9 mouse cellular contexts compared by ENCODE assay signal in the genomic region with DNA sequence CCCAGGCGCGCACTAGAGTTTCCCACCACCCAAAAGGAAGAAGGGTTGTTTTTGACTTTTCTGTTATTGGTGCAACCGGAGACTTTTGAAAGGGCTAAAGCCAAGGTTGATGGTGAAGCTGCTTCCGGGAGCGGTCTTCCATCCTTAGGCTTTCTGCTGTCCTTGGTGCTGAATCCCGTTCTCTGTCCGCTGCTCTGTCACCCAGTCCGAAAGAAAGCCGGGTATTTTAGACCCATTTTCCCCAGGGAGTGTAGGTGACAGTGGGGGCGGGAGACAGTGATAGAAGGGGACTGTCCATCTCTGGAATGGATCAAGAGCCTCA. TPM values are rescaled to one million over a fixed set of nuclear protein-coding genes. Genes with fewer than 3 reads are reported as not detected.
DNase-seq lines count a peak whose midpoint lies in the region; ATAC-seq lines count a peak whose summit lies in the region.
"Had no signal": no experiment of that assay in that cellular context is flagged by ENCODE, and none has a peak within 500 bp of the region (broad histone marks: within the 10 kb centered on the region; RNA-seq: fewer than 3 reads in every experiment).

No protein-coding gene starts in this region.

- peak overlapping the region; percentile 82 for H3K4me2 ChIP-seq in forebrain, embryonic 16.5 days (ENCODE audit: low read length)
- peak overlapping the region; percentile 56; the same call in 1 of the 2 replicates for H3K4me2 ChIP-seq in kidney, embryonic 14.5 days (replicated peaks; ENCODE audit: low read depth, low read length)

- intact Hi-C loops in gastrocnemius, postnatal 14 days (cut with DNase I; ENCODE audit: low total_unique reads) = no loop called here
- intact Hi-C loops in gastrocnemius, postnatal 36 days (cut with DNase I) = no loop called here

- H3K36me3 ChIP-seq in forebrain, embryonic 16.5 days (ENCODE audit: control insufficient read depth, insufficient read depth) = no peaks in the 10 kb centered on the region
- no peaks in the 10 kb centered on the region for H3K36me3 ChIP-seq in kidney, embryonic 14.5 days (ENCODE audit: control insufficient read depth, insufficient read depth, low read length)

- DNase-seq in gastrocnemius, postnatal 14 days = peak; percentile 7
- no peak for DNase-seq in gastrocnemius, postnatal 36 days
- peak; percentile 84 for DNase-seq in adrenal gland, postnatal 14 days
- peak; percentile 3 for DNase-seq in thymus, postnatal 25 days

- H3K9ac ChIP-seq in forebrain, embryonic 16.5 days (replicated peaks; ENCODE audit: low read depth, low read length) = no peak overlapping the region
- H3K9ac ChIP-seq in kidney, embryonic 14.5 days (ENCODE audit: low read depth, low read length) = no peak overlapping the region

- WGBS in forebrain, embryonic 16.5 days = 2% methylated on average over 10 of the region's 10 CpGs
- WGBS in kidney, embryonic 14.5 days = 1% methylated on average over 10 of the region's 10 CpGs

- peak overlapping the region; percentile 49 for H3K4me3 ChIP-seq in forebrain, embryonic 16.5 days (replicated peaks; ENCODE audit: low read length)
- H3K4me3 ChIP-seq in kidney, embryonic 14.5 days (ENCODE audit: low read length) = peak overlapping the region; percentile 27

- H3K9me3 ChIP-seq in forebrain, embryonic 16.5 days (ENCODE audit: control insufficient read depth, low read length) = no peaks in the 10 kb centered on the region
- H3K9me3 ChIP-seq in kidney, embryonic 14.5 days (ENCODE audit: control insufficient read depth, low read length) = no peaks in the 10 kb centered on the region

- peaks cover 43% of the 10 kb centered on the region for H3K27me3 ChIP-seq in forebrain, embryonic 16.5 days (replicated peaks; ENCODE audit: control insufficient read depth, insufficient read depth, low read length)
- H3K27me3 ChIP-seq in kidney, embryonic 14.5 days (ENCODE audit: control insufficient read depth, insufficient read depth, low read length) = peaks cover 20% of the 10 kb centered on the region; the same call in 1 of the 2 replicates

- no peak overlapping the region for H3K27ac ChIP-seq in forebrain, embryonic 16.5 days (ENCODE audit: low read length)
- H3K27ac ChIP-seq in kidney, embryonic 14.5 days (ENCODE audit: low read depth, low read length) = no peak overlapping the region

- peaks cover 10% of the 10 kb centered on the region; the same call in 1 of the 2 replicates for H3K4me1 ChIP-seq in forebrain, embryonic 16.5 days (replicated peaks; ENCODE audit: control insufficient read depth, insufficient read depth, low read length)
- peaks cover 3% of the 10 kb centered on the region; the same call in 1 of the 2 replicates for H3K4me1 ChIP-seq in kidney, embryonic 14.5 days (ENCODE audit: control insufficient read depth, insufficient read depth, low read length)

- ATAC-seq in forebrain, embryonic 16.5 days = no peak
- ATAC-seq in kidney, embryonic 14.5 days (ENCODE audit: low FRiP score, low TSS enrichment) = no peak
- ATAC-seq in megakaryocyte-erythroid progenitor cell, adult 5-6 weeks (replicated peaks; ENCODE audit: low FRiP score, low TSS enrichment, poor library complexity, severe bottlenecking) = peak; percentile 44; the same call in 1 of the 2 replicates
- no peak for ATAC-seq in CD4-positive, CD25-positive, alpha-beta regulatory T cell, adult 4 months

RNA-seq across cellular contexts. Expression of a gene that starts 0.6 kb away (rescaled TPM):
- not detected for total RNA-seq in gastrocnemius, postnatal 14 days (2021)
- total RNA-seq in gastrocnemius, postnatal 36 days (2021) = not detected
- total RNA-seq in adrenal gland, postnatal 14 days (2021) = 1.2 and 1.5 TPM in 2 replicates
- 4.7 and 6.2 TPM in 2 replicates for polyA plus RNA-seq in forebrain, embryonic 16.5 days (2015; fragmentation: Nextera tagmentation; extraction: Ambion mirVana)
- not detected in 2 replicates for polyA plus RNA-seq in kidney, embryonic 14.5 days (2014; fragmentation: Nextera tagmentation; extraction: Ambion mirVana)
- total RNA-seq in megakaryocyte-erythroid progenitor cell, adult 5-6 weeks (2014; fragmentation: Nextera tagmentation) = not detected in 2 replicates
- total RNA-seq in megakaryocyte-erythroid progenitor cell, adult 5-6 weeks (2017) = not detected in 2 replicates
- not detected for polyA plus RNA-seq in CD4-positive, CD25-positive, alpha-beta regulatory T cell, adult 4 months (2017; shearing (Covaris generic))
- polyA plus RNA-seq: spleen, adult 2 months had no signal

Comparison
In these comparisons a context has a peak if more than half of its experiments do, and no peak if none do; other contexts are left out.
1. DNase-seq: peak in gastrocnemius, postnatal 14 days (single experiment), adrenal gland, postnatal 14 days (single experiment) and thymus, postnatal 25 days (single experiment); none in gastrocnemius, postnatal 36 days (0 of 2).